Mouse (Mus musculus) splenic B cell, adult 2 months (primary cell): Measurements from ENCODE around the gene Cbfa2t3.

Experiments used
- DNase-seq: peaks from one replicate; pipeline ENCODE4 v3.0.0-alpha.2; 2011; ENCODE audit warnings: low read depth, low spot score
- H3K27me3 ChIP-seq: 2 replicates; pipeline ENCODE4 v1.6.1; 2012; ENCODE audit warnings: mild to moderate bottlenecking, low read length, moderate library complexity, mixed read lengths; ENCODE audit not compliant: control insufficient read depth, poor library complexity, insufficient read depth, severe bottlenecking
- H3K36me3 ChIP-seq: 2 replicates; pipeline ENCODE4 v1.6.1; 2012; ENCODE audit warnings: mild to moderate bottlenecking, low read length, moderate library complexity, mixed read lengths; ENCODE audit not compliant: control insufficient read depth, poor library complexity, insufficient read depth, severe bottlenecking

The Cbfa2t3 gene

DNA sequence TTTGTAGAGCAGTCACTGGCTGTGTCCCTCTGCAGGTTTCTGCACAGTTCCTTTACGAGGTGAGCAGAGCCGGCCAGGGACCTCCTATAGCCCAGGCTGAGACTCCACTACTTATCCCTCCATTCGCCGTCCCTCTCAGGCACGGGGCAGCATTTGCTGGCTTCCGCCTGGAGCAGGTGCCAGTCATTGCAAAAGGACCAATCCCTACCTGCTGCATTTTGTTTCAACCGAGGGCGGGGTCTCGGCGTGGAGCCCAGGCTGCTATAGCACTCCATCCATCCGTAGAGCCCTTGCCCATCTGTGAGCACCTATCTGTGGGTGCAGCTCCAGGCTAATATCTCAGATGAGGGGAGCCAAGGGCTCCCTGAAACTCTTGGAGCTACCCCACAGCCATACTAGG lies 28.9 kb downstream of the Cbfa2t3 start:
- H3K27me3 ChIP-seq, result no peaks in the 10 kb centered on the region
- DNase-seq, result no peak
- H3K36me3 ChIP-seq, result no peaks in the 10 kb centered on the region; the same call in 1 of the 2 replicates

DNA sequence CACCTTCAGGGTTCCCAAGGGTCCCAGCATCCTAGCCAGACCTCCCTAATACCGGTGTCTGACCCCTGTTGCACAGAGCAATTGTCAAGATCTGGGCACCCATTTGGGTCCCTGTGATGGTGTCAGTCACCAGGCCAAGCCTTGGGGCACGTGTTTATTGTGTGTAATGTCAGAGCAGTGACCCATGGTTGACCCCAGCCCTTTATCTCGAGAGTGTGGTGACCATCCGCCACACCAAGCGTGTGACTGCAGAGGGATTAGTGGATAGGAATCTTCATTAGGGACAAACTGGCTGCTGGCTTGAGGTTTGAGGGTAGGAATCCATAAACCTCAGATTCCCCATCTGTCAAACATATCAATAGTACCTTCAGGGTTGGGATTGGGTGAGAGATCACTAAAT lies 29.5 kb downstream of the Cbfa2t3 start:
- Histone ChIP-seq H3K36me3 (no peaks in the 10 kb centered on the region; the same call in 1 of the 2 replicates), H3K27me3 (no peaks in the 10 kb centered on the region)
- no peak for DNase-seq

DNA sequence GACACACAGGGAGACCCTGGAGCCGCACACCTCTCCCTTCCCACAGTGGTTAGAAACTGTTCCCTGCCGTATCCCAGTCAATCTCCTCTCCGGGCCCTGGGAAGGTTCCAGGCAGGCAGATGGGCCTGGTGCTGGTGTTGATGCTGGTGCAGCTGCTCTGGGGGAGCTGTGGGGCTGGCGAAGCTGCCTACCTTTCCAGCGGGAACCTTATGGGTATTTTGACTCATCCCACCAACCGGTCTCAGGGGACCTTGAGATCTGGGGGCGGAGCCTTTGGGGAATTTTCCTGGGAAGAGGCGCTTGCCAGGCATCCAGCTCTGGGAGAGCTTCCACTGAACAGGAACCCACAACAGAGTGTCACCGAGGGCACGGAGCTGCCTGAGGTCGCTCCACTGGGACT lies 31.1 kb downstream of the Cbfa2t3 start:
- no peaks in the 10 kb centered on the region for H3K27me3 ChIP-seq
- no peak for DNase-seq

DNA sequence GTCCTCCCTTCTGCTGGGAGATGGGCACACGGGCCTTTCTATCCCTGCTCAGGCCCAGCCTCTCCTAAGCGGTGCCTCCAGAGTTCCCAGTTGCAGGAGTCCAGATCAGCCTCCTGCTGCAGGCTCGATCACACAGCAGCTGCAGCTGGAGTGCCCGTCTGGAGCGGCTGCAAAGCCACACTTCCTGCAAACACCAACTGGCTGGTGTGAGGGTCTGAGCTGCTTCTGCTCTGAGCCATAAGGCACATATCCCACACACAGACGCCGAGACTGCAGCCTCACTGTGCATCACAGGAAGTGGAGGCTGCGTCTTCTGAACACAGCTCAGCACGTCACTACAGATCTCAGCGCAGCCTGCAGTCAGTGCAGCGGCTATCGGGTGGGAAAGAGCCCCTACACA lies 32.1 kb downstream of the Cbfa2t3 start:
- no peaks in the 10 kb centered on the region; the same call in 1 of the 2 replicates for H3K36me3 ChIP-seq
- peak; percentile 62 for DNase-seq
- no peaks in the 10 kb centered on the region for H3K27me3 ChIP-seq

More for the DNA sequence above, 31.1 kb downstream of the Cbfa2t3 start:
- no peaks in the 10 kb centered on the region; the same call in 1 of the 2 replicates for H3K36me3 ChIP-seq

- H3K36me3 ChIP-seq, result no peaks in the 10 kb centered on the region; the same call in 1 of the 2 replicates
- DNase-seq, result peak; percentile 50
- H3K27me3 ChIP-seq, result no peaks in the 10 kb centered on the region
Measured at GRCm38 (mm10) chr8:122666338-122666764, 32.6 kb downstream of the Cbfa2t3 start.

DNA sequence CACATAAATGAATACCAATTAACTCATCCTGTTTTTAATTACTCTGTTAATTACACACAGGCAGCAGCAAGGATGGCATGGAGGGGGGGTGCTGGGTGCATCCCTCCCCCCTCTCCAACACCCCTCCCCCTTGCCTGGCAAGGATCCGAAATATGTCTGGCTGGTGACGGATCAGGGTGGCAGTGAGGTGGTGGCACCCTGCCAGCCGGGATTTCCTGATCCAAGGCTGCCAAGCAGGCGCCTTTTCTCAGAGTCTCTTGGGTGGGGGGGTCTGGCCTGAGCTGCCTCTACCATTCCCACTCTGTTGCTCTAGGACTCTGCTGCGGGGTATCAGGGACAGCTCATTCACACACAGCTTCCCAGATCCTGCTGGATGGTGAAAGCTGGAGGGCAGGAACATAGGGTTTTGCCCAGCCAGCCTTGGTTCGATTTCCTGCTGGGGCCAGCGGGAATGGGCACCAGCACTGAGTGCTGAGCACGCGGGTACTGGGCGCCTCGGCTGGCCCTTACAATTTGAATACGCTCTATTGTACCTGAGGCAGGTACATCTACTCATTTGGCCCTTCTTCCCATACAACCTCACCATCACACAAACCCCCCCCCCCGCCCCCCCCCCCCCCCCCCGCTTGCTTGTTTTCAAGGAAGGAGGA lies 33.1 kb downstream of the Cbfa2t3 start:
- Histone ChIP-seq H3K27me3 (no peaks in the 10 kb centered on the region), H3K36me3 (no peaks in the 10 kb centered on the region)
- DNase-seq, result no peak

- DNase-seq, result peak; percentile 36
- no peaks in the 10 kb centered on the region for H3K27me3 ChIP-seq
- H3K36me3 ChIP-seq, result no peaks in the 10 kb centered on the region
Measured at GRCm38 (mm10) chr8:122665221-122665620, 33.7 kb downstream of the Cbfa2t3 start.

- no peaks in the 10 kb centered on the region for H3K27me3 ChIP-seq
- DNase-seq, result no peak
- H3K36me3 ChIP-seq, result no peaks in the 10 kb centered on the region
Measured at GRCm38 (mm10) chr8:122663670-122664069, 35.2 kb downstream of the Cbfa2t3 start.

DNA sequence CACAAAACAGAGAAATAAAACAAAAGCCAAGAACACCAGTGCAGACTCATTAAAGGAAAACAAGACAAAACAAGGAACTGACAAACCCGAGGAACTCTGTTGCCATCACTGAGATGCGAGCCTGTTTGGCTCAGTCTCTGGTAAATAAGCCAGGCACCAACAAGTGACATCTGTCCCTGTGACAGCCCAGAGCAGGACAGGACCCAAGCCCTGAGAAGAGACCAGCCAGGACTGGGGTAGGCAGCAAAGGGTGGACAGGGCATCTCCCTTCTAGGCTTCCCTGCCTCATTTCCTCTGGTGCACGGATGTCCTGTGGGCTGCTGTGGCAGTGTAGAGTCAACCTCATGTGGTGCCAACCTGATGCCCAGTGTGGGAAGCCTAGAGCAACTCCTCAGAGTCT lies 35.8 kb downstream of the Cbfa2t3 start:
- no peaks in the 10 kb centered on the region for H3K36me3 ChIP-seq
- DNase-seq, result no peak
- no peaks in the 10 kb centered on the region for H3K27me3 ChIP-seq

DNA sequence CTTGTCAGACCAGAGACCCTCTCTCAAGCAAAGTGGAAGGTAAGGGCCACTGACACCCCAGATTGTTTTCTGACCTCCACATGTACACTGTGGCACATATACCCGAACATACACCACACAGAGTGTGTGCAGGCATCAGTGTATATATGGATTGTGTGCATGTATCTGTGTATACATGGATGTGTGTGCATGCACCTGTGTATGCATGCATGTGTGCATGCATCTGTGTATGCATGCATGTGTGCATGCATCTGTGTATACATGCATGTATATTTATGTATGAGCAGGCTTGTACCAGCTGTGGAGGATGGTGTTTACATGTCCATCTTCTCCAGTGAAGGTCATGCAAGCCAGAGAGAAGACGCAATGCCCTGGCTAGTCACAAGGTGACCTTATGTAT lies 37.0 kb downstream of the Cbfa2t3 start:
- Histone ChIP-seq H3K27me3 (no peaks in the 10 kb centered on the region), H3K36me3 (no peaks in the 10 kb centered on the region)
- DNase-seq, result no peak

DNA sequence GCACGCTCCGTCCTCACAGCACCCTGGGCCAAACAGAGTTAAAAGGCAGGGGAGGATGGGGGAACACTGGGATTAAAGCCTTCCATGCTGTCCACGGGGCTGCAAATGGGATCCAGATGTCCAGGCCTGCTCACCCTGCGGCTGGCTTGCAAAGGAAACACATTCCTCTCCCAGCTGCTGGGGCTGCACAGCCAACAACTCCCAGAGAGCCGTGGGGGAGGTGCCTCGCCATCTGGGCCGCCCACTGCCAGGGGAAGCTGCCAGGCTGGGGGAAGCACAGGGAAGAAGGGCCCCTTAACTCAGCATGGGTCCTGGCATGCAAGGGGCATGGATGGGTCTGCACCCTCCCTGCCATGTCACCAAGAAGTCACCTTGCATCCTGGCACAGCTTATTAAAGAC lies 37.8 kb downstream of the Cbfa2t3 start:
- no peak for DNase-seq
- Histone ChIP-seq H3K36me3 (no peaks in the 10 kb centered on the region), H3K27me3 (no peaks in the 10 kb centered on the region)

GRCm38 (mm10) chr8:122660022-122660421 lies 38.9 kb downstream of the Cbfa2t3 start:
- peak; percentile 56 for DNase-seq
- Histone ChIP-seq H3K27me3 (no peaks in the 10 kb centered on the region), H3K36me3 (no peaks in the 10 kb centered on the region)

DNA sequence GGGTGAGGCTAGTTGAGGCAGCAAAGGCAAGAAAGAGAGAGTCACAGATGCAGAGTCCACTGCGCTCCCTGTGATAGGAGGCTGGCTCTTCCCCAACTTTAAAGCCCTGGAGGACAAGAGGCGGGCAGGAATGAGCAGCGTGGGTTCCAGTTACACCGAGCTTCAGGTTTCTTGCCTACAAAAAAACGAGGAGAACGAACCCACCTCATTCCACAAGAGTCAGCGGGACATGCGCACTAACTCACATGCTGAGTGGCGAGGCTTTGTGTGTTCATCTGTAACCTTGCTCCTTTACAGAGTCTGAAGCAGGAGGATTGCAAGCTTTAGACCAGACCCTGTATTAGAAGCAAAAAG lies 40.1 kb downstream of the Cbfa2t3 start:
- no peak for DNase-seq
- no peaks in the 10 kb centered on the region for H3K36me3 ChIP-seq
- no peaks in the 10 kb centered on the region for H3K27me3 ChIP-seq

DNA sequence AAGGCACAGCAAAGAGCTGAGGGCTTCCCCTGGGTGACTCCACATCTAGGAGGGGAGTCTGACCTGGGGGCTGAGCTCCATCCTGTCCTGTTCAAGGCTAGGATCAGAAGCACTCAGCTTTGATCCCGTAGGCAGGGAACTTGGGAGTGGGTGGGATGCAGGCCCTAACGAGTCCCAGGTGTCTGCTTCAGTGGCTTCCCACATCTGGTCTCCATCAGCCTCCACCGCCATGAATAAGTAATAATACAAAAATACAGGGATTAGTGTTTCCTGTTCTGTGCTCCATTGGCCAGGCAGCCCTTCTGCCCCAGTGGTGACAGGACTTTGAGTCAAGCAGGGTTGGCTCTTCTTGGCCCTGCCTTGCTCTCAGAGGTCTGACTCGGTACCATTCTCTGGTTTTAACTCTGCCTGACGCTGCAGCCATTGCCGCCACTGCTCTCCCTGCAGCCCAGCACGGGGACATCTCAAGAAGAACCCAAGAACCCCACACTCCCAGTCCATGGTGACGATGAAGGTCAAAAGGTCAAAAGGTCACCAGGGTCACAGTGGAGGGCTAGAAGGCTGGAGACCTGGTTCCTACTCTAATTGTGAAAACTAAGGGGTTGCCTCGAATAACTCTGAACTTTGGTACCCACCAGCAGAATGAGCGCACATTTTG lies 40.6 kb downstream of the Cbfa2t3 start:
- no peak for DNase-seq
- H3K27me3 ChIP-seq, result no peaks in the 10 kb centered on the region
- no peaks in the 10 kb centered on the region for H3K36me3 ChIP-seq

DNA sequence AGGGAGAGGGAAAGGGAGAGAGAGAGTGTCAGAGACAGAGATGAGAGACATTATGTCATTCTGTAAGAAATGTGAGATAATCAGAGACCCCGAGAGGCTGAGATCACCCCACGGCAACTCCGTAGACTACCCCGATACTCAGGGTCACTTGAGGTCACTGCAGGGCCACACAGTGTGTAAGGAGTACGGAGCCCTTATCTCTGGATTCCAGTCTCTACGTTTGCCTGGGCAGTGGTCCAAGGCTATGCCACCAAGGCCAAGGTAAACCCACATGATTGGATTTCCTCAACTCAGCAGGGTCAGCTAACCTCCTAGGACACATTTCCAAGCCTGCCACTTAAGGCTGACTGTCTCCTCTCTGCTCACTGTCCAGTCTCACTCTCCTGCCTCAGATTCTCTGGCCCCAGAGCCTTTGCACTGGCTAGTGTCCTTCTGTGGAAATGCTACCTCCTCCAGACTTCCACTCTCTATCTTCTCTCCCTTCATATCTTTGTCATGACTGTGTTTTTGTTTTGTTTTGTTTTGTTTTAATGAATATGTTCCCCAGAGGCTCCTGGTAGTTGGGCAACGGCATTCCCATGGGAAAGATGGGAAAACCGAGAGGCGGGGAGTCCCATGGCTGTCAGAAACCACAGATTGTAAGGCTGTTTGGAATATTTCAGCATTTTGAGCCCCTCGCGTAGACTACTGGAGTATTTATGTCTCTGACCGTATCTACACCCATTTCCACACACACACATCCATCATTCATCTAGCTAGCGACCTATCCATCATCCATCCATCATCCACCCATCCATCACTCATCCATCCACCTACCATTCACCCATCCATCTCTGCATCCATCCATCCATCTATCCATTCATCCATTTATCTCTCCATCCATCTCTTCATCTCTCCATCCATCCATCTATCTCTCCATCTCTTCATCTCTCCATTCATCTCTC lies 42.6 kb downstream of the Cbfa2t3 start:
- no peaks in the 10 kb centered on the region for H3K27me3 ChIP-seq
- no peak for DNase-seq
- no peaks in the 10 kb centered on the region; the same call in 1 of the 2 replicates for H3K36me3 ChIP-seq
